Mouse (Mus musculus) stomach, postnatal 0 days (tissue): ENCODE measurements around the gene Katna1. TPM values are rescaled to one million over a fixed set of nuclear protein-coding genes. Genes with fewer than 3 reads are reported as not detected.
A peak's percentile ranks its signal among the peaks of the same experiment; 100 is the strongest.
"Not testable (repeated sequence)": the region's sequence is repeated elsewhere in the genome, so short reads cannot be mapped to it uniquely, and the experiment has no call there.

ENCODE experiments used
- ATAC-seq: fragments of 200-750 bp; cut with Nextera tagmentation; 2 replicates; pipeline ENCODE4 v1.8.0; 2017; ENCODE audit not compliant: low FRiP score, low TSS enrichment
- DNase-seq: peaks from one replicate; pipeline ENCODE4 v3.0.0-alpha.2; 2016; ENCODE audit warnings: low spot score
- H3K27ac ChIP-seq: fragments of 300-500 bp; sonication (generic); replicated peaks from 2 replicates; pipeline ENCODE4 v1.5.1; 2014; ENCODE audit warnings: mild to moderate bottlenecking, control low read depth
- H3K27me3 ChIP-seq: fragments of 300-500 bp; sonication (generic); 2 replicates; pipeline ENCODE4 v1.6.1; 2014; ENCODE audit warnings: low read length; ENCODE audit not compliant: control insufficient read depth, insufficient read depth
- H3K36me3 ChIP-seq: fragments of 300-500 bp; sonication (generic); 2 replicates; pipeline ENCODE4 v1.6.1; 2014; ENCODE audit warnings: low read length, mixed read lengths; ENCODE audit not compliant: control insufficient read depth, insufficient read depth
- H3K4me1 ChIP-seq: fragments of 300-500 bp; sonication (generic); replicated peaks from 2 replicates; pipeline ENCODE4 v1.6.1; 2014; ENCODE audit warnings: antibody characterized with exemption; ENCODE audit not compliant: control insufficient read depth, insufficient read depth
- H3K4me2 ChIP-seq: fragments of 300-500 bp; sonication (generic); replicated peaks from 2 replicates; pipeline ENCODE4 v1.6.1; 2014; ENCODE audit warnings: low read depth, mild to moderate bottlenecking, control low read depth, moderate library complexity
- H3K4me3 ChIP-seq: fragments of 300-500 bp; sonication (generic); 2 replicates; pipeline ENCODE4 v1.5.1; 2014; ENCODE audit warnings: low read depth, low read length, control low read depth
- H3K9ac ChIP-seq: fragments of 300-500 bp; sonication (generic); 2 replicates; pipeline ENCODE4 v1.6.1; 2014; ENCODE audit warnings: mild to moderate bottlenecking, low read length, control low read depth, mixed read lengths
- H3K9me3 ChIP-seq: fragments of 300-500 bp; sonication (generic); 2 replicates; pipeline ENCODE4 v1.6.1; 2016; ENCODE audit warnings: low read length; ENCODE audit not compliant: control insufficient read depth
- CTCF ChIP-seq: IDR thresholded peaks from 2 replicates; pipeline ENCODE4 v1.5.1; 2016; ENCODE audit warnings: antibody characterized with exemption, low read depth, mild to moderate bottlenecking, moderate library complexity
- EP300 ChIP-seq: optimal IDR thresholded peaks from 2 replicates; pipeline ENCODE3; 2016; ENCODE audit warnings: antibody characterized with exemption
- WGBS: fragments of 180-500 bp; shearing (Covaris S2); extraction: QIAGEN DNeasy Blood & Tissue Kit; methylation state at CpG from one replicate; pipeline ENCODE4 v1.1.7; 2014; 5-methylcytosine and 5-hydroxymethylcytosine counted together
- polyA plus RNA-seq: library from polyadenylated mRNA; unstranded; fragments of >200 nt; fragmentation: Nextera tagmentation; extraction: Ambion mirVana; gene quantifications from 2 replicates; pipeline ENCODE4 v1.2.1, GENCODE M21; 2015

Katna1 gene
- polyA plus RNA-seq, 1 experiment from 2014 or later: 40.2 TPM

DNA sequence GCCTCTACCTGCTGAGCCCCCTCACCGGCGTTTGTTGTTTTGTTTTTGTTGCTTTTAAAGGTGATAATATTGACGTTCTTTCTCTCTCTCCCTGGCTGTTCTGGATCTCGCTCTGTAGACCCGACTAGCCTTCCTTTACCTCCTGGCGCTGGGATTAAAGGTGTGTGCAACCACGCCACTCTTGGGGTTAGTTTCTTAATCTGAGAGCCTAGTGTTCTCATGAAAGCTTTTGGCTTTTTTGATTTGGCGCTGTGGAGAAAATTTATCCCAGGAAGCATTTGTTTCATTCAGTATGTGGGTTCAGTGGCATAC lies 657 bp downstream of the Katna1 start:
- no peak for DNase-seq
- ATAC-seq: no peak; the same call in 1 of the 2 replicates

DNA sequence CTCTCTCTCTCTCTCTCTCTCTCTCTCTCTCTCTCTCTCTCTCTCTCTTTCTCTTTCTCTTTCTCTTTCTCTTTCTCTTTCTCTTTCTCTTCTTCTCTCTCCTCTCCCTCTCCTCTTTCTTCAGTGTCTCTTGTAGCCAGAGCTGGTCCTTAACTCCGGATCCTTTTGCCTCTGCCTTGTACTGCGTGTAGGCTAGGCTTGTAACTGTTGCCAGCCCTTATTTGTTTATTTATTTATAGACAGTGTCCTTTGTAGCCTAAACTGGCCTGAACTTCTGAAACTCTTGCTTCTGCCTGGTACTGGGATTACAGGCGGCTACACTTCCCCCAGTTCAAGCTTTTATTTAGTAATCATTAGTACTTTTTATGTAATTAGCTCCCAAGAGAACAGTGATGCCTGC lies 1.2 kb downstream of the Katna1 start:
- Histone ChIP-seq H3K36me3 (no peaks in the 10 kb centered on the region), H3K9ac (no peak overlapping the region), H3K9me3 (no peaks in the 10 kb centered on the region), H3K27me3 (no peaks in the 10 kb centered on the region), H3K4me1 (no peaks in the 10 kb centered on the region), H3K27ac (no peak overlapping the region), H3K4me2 (peak overlapping the region; percentile 77), H3K4me3 (peak overlapping the region; percentile 75; the same call in 1 of the 2 replicates)
- WGBS: 10% methylated on average over 3 of the region's 3 CpGs
- ATAC-seq (no peak), DNase-seq (no peak)
- TF ChIP-seq EP300: no peak
- TF ChIP-seq CTCF: no peak

More for the DNA sequence above, 657 bp downstream of the Katna1 start:
- no peaks in the 10 kb centered on the region for H3K4me1 ChIP-seq
- peak overlapping the region; percentile 64 for H3K9ac ChIP-seq
- no peaks in the 10 kb centered on the region for H3K27me3 ChIP-seq
- peak overlapping the region; percentile 76 for H3K27ac ChIP-seq
- H3K36me3 ChIP-seq: no peaks in the 10 kb centered on the region
- TF ChIP-seq EP300 (no peak), CTCF (no peak)
- H3K4me2 ChIP-seq: peak overlapping the region; percentile 77
- H3K4me3 ChIP-seq: peak overlapping the region; percentile 75
- under 1% methylated on average over 8 of the region's 8 CpGs for WGBS
- H3K9me3 ChIP-seq: no peaks in the 10 kb centered on the region

DNA sequence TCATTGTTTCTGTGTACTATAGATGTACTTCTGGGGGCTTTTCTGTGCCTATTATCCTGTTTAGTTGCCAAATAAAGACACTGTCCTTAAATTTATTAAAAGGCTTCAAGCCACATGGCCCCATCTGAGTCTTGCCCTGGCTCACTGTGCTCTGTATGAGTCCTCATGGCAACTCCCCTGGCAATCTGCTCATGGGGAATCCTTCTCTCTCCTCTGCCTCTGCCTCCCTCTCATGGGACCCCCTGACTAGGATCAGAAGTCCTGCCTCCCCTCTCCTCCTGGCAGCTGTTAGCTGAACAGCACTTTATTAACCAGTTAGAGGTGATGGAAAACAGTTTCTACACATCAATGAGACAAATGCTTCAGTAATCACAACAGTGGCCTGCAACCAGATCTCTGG lies 5.8 kb downstream of the Katna1 start:
- Histone ChIP-seq H3K4me1 (no peaks in the 10 kb centered on the region), H3K9ac (no peak overlapping the region), H3K27me3 (no peaks in the 10 kb centered on the region), H3K4me3 (no peak overlapping the region), H3K27ac (no peak overlapping the region), H3K9me3 (no peaks in the 10 kb centered on the region), H3K36me3 (no peaks in the 10 kb centered on the region), H3K4me2 (no peak overlapping the region)
- no peak for ATAC-seq
- no peak for TF ChIP-seq CTCF
- TF ChIP-seq EP300: no peak
- DNase-seq: no peak

DNA sequence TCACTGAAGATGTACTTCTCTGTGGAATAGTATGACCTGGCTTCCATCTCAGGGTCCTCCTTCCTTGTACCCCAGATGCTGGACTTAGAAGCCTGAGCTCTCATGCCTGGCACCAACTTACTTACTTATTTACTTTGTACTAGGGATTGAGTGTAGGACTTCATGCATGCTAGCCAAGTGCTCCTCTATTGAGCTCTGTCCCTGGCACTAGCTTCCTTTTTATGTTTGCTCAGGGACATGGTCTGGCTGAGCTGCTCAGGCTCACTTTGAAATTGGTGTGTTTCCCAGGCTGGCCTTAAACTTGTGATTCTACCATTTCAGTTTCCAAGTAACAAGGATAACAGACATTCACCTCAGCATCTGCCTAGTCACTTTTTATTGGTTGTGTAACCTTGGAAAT lies 11.3 kb downstream of the Katna1 start:
- ATAC-seq (no peak), DNase-seq (no peak)
- TF ChIP-seq CTCF (no peak), EP300 (no peak)
- Histone ChIP-seq H3K4me3 (no peak overlapping the region), H3K27ac (no peak overlapping the region), H3K9me3 (no peaks in the 10 kb centered on the region), H3K36me3 (no peaks in the 10 kb centered on the region), H3K27me3 (no peaks in the 10 kb centered on the region), H3K9ac (no peak overlapping the region), H3K4me1 (no peaks in the 10 kb centered on the region), H3K4me2 (no peak overlapping the region)

DNA sequence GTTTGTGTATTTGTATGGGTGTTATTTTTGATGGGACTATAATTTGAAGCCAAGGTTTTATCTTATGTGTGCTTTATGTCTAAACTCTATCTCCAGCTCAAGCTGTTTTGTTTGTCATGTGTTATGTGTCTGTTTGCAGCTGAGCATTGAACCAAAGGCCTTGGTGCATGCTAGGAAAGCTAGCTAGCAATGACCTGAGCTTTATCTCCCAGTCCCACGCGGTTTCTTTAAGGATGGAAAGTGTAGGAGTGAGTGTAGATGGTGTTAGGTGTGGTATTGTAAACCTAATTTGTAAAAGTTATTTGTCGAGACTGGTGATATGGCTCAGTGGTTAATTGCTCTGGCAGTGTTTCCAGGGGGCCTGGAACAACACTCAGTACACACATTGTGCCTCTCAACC lies 12.1 kb downstream of the Katna1 start:
- H3K36me3 ChIP-seq: 0 out of 2 replicates have a peak, but pooled peaks cover 2% of the 10 kb centered on the region
- DNase-seq (no peak), ATAC-seq (no peak)
- no peaks in the 10 kb centered on the region for H3K9me3 ChIP-seq
- TF ChIP-seq CTCF (no peak), EP300 (no peak)
- no peak overlapping the region for H3K9ac ChIP-seq
- no peaks in the 10 kb centered on the region for H3K4me1 ChIP-seq
- H3K27me3 ChIP-seq: no peaks in the 10 kb centered on the region
- WGBS: 61% methylated on average over 3 of the region's 3 CpGs
- H3K4me3 ChIP-seq: no peak overlapping the region
- no peak overlapping the region for H3K4me2 ChIP-seq
- no peak overlapping the region for H3K27ac ChIP-seq

DNA sequence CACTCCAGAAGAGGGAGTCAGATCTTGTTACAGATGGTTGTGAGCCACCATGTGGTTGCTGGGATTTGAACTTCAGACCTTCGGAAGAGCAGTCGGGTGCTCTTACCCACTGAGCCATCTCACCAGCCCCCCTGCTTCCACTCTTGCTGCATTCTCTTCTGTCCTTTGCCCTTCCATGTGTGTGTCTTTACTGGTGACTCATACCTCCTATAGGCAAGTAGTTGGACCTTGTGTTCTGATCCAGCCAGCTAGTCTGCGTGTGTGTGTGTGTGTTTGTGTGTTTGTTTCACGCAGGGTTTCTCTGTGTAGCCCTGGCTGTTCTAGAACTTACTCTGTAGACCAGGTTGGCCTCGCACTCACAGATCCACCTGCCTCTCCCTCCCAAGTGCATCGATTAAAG lies 19.7 kb downstream of the Katna1 start:
- not testable (repeated sequence) for ATAC-seq, H3K4me1 ChIP-seq, H3K4me3 ChIP-seq, H3K9me3 ChIP-seq, H3K27me3 ChIP-seq, H3K4me2 ChIP-seq, H3K27ac ChIP-seq, DNase-seq, H3K9ac ChIP-seq
- 94% methylated on average over 6 of the region's 6 CpGs for WGBS
- peaks cover 24% of the 10 kb centered on the region for H3K36me3 ChIP-seq

DNA sequence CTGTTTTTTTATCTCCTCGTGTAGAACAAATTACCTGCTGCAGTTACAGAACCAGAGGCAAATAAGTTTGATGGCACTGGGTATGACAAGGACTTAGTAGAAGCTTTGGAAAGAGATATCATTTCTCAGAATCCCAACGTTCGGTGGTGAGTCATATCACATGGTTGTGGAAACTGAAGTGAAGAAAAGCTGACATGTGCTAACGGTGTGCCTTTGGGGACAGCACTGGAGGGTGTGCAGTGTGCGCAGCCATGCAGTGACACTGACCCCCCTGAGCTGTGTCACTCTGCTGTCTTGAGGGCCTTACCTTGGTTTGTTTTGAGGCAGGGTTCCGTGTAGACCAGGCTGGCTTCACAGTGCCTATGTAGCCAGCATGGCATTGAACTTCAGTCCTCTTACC lies 23.0 kb downstream of the Katna1 start:
- Histone ChIP-seq H3K4me2 (no peak overlapping the region), H3K27me3 (no peaks in the 10 kb centered on the region), H3K36me3 (peaks cover 24% of the 10 kb centered on the region), H3K9me3 (no peaks in the 10 kb centered on the region), H3K27ac (no peak overlapping the region), H3K9ac (no peak overlapping the region), H3K4me1 (no peaks in the 10 kb centered on the region), H3K4me3 (no peak overlapping the region)
- no peak for DNase-seq
- 90% methylated on average over 6 of the region's 6 CpGs for WGBS
- no peak for ATAC-seq
- TF ChIP-seq CTCF: no peak
- no peak for TF ChIP-seq EP300
